Mouse (Mus musculus) frontal cortex, postnatal 25 days (tissue): Measurements from ENCODE around the gene Pex6.

ENCODE experiments used
- DNase-seq, 2 experiments: peaks; one replicate each; pipeline ENCODE4 v3.0.0; 2022; ENCODE audit warnings: low spot score in 2 of 2

Gene Pex6

DNA sequence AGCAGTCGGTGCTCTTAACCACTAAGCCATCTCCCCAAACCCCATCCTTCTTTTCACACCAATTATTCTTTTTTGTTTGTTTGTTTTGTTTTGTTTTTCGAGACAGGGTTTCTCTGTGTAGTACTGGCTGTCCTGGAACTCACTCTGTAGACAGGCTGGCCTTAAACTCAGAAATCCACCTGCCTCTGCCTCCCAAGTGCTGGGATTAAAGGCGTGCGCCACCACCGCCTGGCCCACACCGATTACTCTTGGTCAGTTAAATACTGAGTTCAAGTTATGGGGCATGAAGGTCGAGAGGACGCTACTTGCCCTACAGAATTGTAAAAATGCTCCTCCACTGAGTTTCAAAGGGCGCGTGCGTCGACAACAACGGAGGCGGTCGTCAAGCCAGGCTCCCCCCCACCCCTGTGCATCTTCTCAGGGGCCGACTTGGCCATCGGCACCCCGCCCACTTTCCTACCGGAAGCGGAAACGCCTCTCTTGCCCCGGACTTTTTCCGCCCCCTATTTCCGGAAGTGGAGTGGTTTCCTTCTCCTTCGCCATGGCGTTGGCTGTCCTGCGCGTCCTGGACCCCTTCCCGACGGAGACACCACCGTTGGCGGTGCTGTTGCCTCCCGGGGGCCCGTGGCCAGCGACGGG lies at the start of gene Pex6:
TSS of gene Pex6 (plus strand) at position 505 of the 639 bp plus-strand sequence.
- DNase-seq: peak; percentile 76 to 81

DNA sequence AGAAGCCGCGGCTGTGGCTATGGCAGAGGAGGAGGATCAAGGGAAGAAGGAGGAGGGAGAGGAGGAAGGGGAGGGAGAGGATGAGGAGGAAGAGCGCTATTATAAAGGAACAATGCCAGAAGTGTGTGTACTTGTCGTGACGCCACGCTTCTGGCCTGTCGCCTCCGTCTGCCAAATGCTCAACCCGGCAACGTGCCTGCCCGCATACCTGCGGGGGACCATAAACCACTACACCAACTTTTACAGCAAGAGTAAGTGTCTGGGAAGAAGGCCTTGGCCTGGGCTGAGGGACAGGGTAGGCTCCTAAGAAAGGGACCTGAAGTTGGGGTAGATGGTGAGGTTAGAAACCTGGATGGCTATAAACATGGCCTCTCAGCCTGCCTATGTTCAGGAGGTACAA lies 49.3 kb upstream of the Pex6 start:
- DNase-seq: no peak

DNA sequence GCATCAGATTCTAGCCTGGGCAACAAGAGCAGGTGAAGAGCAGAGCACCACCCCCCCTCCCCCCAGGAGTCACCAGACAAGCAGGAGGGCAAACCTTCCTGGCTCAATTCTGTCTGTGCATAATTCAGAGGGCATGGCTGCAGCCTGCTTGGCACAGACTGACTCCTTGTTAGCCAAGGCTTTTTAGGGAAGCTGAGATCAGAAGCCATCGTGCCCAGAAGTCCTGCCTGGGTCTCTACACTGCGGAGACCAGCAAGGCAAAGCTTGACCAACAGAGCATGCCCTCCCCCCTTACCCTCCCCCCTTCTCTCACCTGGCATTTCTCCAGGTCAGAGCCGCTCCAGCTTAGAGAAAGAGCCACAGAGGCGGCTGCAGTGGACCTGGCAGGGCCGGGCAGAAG lies 48.5 kb upstream of the Pex6 start:
- no peak for DNase-seq

DNA sequence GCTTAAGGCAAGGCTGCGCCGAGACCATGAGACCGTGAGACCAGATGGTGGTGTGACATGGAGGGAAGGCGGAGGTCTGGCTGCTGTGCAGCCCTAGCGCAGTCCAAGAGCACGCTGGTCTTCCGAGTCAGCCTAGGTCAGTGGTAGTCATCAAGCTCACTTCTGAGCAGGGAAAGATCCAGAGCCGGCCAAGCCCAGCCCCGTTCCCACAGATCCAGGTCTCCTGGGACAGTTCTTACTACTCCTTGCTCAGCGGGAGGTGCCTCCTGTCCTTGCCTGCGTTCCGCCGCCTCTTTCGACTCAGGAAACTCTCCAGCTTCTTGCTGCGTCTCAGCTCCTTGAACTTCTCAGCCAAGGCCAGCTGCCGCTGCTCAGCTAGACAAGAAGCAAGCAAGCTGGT lies 43.6 kb upstream of the Pex6 start:
- DNase-seq: no peak

DNA sequence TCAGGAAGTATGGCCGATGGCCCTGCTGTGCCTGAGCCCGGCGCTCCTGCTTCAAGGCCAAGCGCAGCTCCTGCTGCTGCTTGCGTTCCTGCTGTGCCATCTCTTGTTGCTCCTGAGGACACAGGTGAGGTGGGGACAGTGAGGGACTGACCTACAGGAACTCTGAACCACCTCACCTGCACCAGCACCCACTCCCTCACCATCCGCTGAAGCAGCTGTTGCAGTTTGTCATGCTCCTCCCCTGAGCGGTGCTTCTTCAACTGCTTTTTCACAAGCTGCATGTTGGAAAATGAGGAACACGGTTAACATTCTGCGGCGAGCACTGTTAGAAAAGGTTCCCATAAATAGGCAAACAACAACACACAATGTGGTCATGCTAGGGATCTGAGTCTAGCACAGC lies 41.4 kb upstream of the Pex6 start:
- no peak for DNase-seq

DNA sequence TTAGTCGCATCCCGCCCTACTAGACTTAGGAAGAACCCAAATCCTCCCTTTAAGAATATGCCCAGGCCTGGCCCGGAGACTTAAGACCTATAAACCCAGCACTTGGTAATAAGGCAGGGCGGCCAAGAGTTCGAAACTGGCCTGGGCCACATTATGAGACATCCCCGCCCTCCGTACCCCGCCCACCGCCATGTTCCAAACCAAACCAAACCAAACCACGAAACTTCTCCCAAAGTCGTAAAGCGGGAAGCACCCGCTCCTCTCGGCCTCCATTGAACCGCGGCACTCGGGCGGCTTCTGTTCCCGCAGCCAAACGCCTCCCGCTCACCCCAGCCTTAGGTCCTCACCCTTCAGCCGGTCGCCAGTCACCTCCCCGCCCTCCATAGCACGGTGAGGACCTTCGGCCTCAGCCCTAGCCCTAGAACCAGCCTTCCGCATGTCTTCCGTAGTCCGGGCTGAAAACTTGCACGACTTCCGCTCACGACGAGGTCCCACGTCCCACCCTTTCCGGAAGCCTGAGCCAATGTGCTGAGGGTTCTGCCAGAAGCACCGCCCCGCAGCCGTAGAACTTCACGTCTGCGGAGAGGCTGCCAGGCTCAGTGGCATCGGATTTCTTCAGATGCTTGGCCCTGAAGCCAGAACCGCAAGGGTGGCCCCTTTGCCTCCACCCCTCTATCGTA lies 37.3 kb upstream of the Pex6 start, which contains the start of gene Rrp36:
TSS of gene Rrp36 (minus strand) at position 503 of the 680 bp plus-strand sequence.
- DNase-seq: peak; percentile 62 to 83

DNA sequence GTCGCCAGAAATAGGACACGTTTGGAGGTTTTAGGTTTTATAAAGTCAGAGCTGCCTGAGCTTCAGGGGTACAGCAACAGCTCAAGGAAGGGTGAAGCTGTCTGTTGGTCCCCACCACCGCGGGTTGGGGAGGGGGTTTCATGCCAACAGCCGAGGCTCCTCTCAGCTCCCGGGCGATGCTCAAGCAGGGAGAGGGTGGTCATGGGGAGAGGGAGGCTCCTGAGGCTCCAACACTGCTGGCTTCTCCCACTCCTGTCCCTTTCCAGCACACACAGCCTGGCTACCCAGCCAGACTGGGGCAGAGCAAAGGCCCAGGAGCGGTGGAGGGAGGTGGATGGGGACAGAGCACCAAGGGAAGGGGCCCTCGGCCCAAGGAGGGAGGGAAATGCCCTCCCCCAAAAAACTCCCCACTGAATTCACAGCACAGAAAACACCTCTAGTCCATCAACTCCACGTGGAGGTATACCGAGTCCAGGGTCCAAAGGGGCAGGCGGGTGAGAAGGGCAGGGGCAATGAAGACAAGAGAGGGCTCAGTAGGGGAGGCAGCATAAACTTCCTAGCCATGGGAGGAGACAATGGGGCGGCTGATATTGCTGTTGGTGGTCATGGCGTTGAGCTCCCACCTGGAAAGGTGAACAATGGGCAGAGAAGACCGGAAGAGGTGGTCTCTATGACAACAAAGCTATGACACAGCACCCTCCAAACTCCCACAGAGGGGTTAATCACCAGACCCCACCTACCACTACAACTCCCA lies 36.6 kb upstream of the Pex6 start:
- no peak for DNase-seq

DNA sequence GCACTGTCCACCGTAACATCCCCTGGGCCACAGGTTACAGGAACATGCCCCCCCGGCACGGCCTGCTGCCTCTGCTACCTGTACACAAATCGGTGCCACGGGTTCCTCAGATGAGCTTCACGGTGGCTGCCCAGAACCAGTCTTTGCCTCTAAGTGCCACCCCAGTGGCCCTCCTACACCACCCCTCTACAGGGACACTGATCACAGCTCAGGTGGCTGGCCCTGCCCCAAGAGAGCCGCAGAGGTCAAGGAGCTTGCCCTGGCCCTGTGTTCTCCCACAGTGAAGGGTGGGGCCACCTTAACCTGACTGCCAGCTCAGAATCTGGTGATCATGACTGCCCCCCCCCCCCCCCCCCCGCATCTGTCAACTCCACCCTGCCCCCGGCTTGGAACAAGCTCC lies 32.8 kb upstream of the Pex6 start, which contains the start of gene Mea1:
TSS of gene Mea1 (plus strand) at position 378 of the 400 bp plus-strand sequence.
- DNase-seq: no peak

DNA sequence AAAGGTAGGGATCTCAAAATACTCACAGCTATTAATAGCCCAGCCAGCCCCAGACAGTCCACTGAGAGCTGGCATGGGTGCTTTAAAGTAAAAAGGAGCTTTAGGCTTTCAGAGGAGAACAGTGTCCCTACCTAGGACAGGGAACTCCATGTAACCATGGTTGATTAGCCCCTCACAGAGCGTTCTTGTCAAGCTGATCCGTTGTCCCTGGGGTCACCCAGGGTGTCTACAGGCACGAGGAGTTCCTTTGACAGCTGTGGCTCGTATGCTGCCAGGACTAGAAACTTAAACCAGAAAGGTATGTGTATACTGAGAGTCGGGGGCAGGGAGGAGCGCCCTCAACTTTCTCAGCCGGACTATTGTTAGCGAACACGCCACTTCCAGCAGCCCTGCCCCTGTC lies 32.4 kb upstream of the Pex6 start:
- no peak for DNase-seq

DNA sequence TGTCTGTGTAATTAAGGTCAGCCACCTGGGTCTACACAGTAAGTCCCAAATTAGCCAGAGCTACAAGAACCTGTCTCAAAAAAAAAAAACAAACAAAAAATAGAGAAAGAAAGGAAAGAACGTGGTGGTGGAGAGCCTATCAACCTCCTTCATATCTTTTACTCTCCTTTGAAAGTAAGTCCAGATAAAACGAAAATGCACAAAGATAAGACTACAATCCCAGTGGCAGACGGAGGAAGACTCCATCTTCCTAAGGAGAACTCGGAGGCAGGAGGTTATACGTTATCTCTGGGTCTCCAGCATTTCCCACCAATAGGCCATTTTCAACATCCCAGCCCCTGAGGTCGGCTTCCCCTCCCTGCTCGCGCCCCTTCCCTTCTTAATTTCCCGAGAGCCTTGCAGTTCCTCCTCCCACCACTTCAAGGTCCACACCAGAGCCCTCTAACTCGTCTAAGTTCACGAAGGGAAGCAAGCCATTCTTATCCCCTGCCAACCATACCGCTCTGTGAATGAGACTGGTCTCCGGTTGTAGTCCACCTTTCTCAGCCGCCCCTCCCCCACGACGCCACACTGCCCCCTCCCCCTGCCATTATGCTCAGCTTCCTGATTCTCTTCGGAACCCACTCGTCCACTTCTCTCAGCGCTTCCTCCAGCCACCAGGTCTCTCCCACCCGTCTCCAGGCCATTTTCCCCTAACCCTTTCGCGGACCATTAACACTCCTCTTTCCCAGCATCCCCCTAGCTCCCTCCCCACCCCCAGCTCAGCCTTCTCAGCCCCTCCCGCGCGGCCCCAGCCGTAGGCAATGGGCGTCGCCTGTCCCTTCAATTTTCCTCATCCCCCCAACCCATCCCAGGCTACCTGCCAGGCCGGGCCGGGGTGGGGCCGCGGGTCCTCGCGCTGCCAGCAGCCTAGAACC lies 31.2 kb upstream of the Pex6 start:
- peak in 1 of 2 experiments; percentile 43 for DNase-seq

DNA sequence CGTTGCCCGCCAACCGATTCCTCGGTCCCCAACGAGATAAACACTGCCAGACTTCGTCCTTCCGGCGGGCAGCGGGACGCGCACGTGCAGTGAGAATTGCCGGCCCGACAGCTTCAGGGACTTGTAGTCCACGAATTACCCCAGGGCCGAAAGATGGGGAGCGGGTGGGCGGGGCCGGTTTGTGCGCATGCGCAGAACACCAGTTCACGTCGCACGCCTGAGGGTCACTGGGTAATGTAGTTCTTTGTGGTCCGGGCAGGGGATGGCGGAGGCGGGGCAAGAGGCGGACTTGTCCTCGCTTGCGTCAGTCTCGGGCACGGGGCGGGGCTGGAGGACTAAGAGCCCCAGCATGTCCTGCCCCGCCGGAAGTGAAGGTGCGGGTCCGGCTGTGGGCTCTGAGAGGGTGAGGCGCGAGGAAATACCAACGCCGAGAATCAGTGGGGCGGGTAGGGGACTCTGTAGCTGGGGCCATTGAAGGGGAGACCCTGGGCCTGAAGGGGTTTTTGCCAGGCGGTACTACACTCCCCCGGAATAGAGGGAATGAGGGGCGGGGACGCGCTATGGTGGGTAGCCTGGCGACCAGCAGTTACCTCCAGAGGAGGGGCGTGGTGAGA lies 30.4 kb upstream of the Pex6 start, which contains the start of gene Klhdc3:
TSS of gene Klhdc3 (minus strand) at position 155 of the 614 bp plus-strand sequence.
- peak; percentile 83 to 93 for DNase-seq

DNA sequence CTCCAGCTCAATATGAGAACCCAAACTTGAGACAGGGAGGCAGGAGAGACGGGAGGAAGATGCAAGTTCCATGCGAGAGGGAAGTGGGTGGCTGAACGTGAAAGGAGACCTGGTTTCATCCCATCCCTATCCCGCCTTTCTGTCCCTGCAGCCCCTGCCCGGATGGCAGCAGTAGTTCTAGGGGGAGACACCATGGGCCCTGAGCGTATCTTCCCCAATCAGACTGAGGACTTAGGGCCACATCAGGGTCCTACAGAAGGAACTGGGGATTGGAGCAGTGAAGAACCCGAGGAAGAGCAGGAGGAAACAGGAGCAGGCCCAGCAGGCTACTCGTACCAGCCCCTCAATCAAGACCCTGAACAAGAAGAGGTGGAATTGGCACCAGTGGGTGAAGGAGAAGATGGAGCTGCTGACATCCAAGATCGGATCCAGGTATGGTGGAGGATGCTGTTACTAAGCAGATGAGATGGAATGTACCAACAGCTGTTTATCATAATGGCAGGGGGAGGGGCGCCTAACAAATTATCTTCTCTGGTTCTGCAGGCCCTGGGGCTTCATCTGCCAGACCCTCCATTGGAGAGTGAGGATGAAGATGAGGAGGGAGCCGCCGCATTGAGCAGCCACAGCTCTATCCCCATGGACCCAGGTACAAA lies 29.7 kb upstream of the Pex6 start:
- no peak for DNase-seq

DNA sequence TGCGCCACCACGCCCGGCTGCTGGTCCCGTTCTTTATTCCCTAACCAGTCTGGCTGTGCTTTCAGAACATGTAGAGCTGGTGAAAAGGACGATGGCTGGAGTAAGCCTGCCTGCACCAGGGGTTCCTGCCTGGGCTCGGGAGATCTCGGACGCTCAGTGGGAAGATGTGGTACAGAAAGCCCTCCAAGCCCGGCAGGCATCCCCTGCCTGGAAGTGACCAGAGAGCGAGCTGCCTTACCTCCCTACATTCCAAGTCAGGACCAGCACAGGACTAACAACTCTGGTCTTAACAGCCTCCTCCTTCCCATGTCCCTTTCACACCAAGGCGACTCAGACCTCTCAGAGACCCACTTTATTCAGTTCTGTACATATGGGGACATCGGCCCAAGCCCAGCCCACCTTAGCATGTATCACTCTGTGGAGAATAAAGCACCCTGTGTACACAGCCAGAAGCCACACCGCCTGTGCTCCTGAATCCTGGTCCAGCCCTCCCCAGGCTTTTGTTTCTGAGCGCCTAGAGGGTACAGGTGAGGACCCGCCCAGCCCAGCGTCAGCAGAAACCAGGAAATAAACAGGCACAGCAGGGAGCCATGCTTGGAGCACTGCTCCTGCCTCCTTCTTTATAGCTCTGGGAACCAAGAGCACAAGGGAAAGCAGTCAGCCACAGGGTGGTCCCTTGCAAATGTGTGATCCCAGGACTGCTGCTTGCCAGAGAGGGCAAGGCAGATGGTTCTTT lies 28.4 kb upstream of the Pex6 start:
- DNase-seq: no peak

DNA sequence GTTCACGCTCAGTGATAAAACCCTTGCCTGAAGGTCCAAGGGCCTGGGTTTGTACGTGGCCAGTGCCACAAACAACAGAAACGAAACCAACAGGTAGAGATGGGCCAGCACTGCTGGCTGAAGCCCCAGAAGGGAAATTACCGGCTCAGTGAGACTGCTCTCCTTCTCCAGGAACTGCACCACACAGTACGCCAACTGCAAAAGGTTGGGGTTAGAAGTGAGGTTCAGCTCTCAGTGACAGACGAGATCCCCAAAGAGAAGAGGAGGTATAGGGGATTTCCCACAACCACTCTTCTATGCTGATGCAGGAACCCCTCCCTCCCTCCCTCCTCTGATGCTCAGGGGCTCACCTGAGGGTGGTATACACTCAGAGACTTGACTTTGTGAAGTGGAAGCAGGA lies 25.4 kb upstream of the Pex6 start:
- DNase-seq: no peak

DNA sequence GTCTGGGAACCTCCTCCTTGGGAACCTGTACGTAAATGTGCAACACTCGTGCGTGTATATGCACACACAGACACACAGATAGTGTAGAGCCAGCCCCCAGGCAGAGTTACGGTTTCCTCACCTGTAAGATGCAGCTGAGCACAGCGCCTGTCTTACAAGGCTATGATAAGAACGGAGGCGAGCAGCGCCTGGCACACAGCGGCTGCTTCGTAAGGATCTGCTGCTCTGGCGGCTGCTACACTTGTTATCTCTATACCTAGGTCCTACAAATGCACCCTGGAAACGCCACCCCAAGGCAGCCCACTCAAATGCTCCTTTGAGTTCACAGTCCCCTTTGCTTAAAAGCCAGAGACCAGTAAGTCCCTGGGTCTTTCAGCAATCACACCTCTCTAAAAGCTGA lies 20.6 kb upstream of the Pex6 start:
- no peak for DNase-seq

DNA sequence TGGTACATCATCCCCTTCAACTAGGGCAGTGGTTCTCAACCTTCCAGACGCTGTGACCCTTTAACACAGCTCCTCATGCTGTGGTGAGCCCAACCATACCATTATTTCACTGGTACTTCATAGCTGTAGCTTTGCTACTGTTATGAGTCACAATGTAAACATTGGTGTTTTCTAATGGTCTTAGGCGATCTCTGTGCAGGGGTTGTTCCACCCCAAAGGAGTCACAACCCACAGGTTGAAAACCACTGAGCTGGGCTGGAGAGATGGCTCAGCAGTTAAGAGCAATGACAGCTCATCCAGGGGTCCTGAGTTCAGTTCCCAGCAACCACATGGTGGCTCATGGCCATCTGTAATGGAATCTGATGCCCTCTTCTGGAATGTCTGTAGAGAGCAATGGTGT lies 19.9 kb upstream of the Pex6 start:
- no peak for DNase-seq

DNA sequence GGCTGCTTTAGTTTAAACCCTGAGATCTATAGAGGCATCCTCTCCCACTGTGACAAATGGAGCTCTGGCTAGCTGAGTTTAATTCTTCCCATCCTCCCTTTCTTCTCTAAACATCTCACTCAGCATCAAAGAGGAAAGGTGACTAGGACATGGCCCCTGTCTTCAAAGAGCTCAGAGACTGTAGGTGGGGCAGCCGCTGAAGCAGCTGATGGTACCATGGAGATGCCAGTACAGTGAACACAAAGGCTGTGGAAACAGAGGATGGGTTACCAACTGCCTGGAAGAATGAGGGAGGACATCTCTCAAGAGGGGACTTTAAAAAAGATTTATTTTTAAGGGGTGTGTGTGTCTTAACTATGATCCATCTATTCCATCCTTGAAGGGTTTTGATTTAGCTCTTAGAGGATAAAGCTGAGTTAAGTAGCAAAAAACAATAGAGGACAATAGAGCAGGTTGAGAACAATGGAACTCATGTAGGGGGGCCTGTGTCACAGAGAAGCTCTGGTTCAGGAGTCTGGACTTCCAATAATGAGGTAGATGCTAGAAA lies 16.7 kb upstream of the Pex6 start:
- no peak for DNase-seq

DNA sequence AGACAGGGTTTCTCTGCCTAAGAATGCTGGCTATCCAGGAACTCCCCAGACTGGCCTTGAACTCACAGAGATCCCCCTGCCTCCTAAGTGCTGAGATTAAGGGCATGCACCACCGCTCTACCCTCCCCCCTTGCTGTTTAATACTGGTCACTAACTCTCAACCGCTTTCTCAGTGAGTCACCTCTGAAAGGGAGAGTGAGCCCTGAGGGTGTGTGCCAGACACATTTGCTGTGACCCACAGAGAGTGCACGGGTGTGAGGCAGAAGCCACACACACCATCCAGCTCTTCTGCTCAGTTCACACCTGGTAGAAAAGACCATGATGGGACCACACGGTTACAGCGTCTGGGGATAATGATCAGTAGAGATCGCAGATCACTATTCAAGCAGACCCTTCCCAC lies 12.7 kb upstream of the Pex6 start:
- no peak for DNase-seq

DNA sequence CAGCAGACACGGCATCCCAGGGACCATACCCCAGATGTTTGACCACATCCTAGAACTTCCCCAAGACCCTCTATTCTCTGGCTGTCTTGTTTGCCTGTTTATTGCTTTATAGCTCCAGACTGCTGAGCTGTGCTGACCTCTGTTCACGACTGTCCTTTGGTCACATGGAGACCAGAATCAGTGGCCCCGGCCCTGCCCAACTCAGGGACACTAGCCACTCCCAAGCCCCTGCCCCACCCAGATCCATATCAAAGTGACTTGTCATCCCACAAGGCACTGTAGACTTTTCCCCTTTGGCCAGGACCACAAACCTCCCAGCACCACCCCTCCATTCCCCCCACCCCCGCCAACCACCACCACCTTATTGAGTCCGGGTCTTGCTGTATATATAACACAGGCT lies 12.0 kb upstream of the Pex6 start:
- no peak for DNase-seq

DNA sequence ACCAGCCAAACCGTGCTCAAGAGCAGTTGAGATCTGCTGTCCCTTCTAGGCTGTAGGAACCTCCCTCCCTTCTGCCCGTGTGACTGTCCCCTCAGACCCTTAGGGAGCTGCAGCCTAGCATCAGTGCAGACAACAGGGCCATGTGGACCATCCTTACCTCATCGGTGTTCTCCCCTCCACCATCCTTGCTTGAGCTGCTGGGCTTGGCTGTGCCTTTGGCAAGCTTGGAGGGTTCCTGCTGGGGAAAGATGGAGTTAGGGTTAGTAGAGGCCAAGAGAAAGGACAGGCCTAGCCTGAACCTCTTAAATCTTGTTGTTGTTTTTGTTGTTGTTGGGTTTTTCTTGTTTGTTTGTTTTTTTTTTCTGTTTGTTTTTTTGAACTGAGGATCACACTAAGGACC lies 11.4 kb upstream of the Pex6 start:
- no peak for DNase-seq
